Mouse (Mus musculus): ENCODE measurements around the gene Catsper1.

GRCm38 (mm10) chr19:5334741-5335140 lies 800 bp upstream of the Catsper1 start:
- TF ChIP-seq GATA1 (IDR thresholded peaks at IDR 0.05; ENCODE audit: borderline replicate concordance, low read length) (no peak), FLI1 (IDR thresholded peaks at IDR 0.05; ENCODE audit: low read length) (no peak)

All from megakaryocyte, embryonic 14.5 days (primary cell).